Mouse (Mus musculus) cerebellum, adult 2 months (tissue): Measurements from ENCODE around the gene Fa2h.
A peak's percentile ranks its signal among the peaks of the same experiment; 100 is the strongest.

ENCODE experiments used
- CTCF ChIP-seq: fragments of 200-500 bp; IDR thresholded peaks from 2 replicates; pipeline ENCODE4 v1.5.1; 2011; ENCODE audit warnings: low read depth, mild to moderate bottlenecking, control low read depth, low read length, moderate library complexity, borderline replicate concordance; ENCODE audit not compliant: insufficient read depth
- POLR2A ChIP-seq: fragments of 200-500 bp; IDR thresholded peaks from 2 replicates; pipeline ENCODE4 v1.6.1; 2011; ENCODE audit warnings: low read length, control low read depth, borderline replicate concordance; ENCODE audit not compliant: insufficient read depth

DNA sequence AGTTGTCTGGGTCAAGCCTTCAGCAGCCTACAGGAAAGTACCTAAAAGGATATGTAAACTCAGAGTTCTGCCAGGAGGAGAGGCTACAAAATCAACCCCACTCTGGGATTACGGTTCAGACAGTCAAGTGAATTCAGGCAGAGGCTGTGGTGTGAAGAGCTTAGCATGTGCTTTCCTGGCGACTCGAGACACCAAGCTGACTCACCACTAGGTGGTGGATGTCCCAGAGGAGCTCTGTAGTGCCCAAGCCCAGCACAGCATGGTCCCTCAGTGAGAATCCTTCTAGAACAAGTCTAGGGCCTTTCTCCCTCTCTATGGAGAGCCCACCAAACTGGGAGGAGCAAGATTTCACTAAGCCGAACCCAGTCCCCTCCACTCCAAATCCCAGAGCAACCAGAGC is 9.8 kb upstream of the Fa2h start:
- TF ChIP-seq POLR2A (no peak), CTCF (peak; percentile 10; the same call in 1 of the 2 replicates)
